Mouse (Mus musculus) midbrain, embryonic 10.5 days (tissue): Measurements from ENCODE around the gene Serf1. TPM values are rescaled to one million over a fixed set of nuclear protein-coding genes. Genes with fewer than 3 reads are reported as not detected.
A peak's percentile ranks its signal among the peaks of the same experiment; 100 is the strongest.

Experiments
- DNase-seq: peaks from one replicate; pipeline ENCODE4 v3.0.0-alpha.2; 2017; ENCODE audit warnings: low spot score
- H3K27ac ChIP-seq: fragments of 300-500 bp; sonication (generic); replicated peaks from 2 replicates; pipeline ENCODE4 v1.5.1; 2016; ENCODE audit warnings: mild to moderate bottlenecking
- H3K27me3 ChIP-seq: fragments of 300-500 bp; sonication (generic); 2 replicates; pipeline ENCODE4 v1.6.1; 2016; ENCODE audit warnings: low read depth, mild to moderate bottlenecking; ENCODE audit not compliant: poor library complexity, severe bottlenecking
- H3K36me3 ChIP-seq: fragments of 300-500 bp; sonication (generic); 2 replicates; pipeline ENCODE4 v1.6.1; 2016; ENCODE audit warnings: mild to moderate bottlenecking, moderate library complexity
- H3K4me1 ChIP-seq: fragments of 300-500 bp; sonication (generic); 2 replicates; pipeline ENCODE4 v1.6.1; 2016
- H3K4me3 ChIP-seq: fragments of 300-500 bp; sonication (generic); 2 replicates; pipeline ENCODE4 v1.5.1; 2016; ENCODE audit warnings: mild to moderate bottlenecking, moderate library complexity
- H3K9me3 ChIP-seq: fragments of 300-500 bp; sonication (generic); replicated peaks from 2 replicates; pipeline ENCODE4 v1.6.1; 2016; ENCODE audit warnings: mild to moderate bottlenecking
- WGBS: fragments of 180-500 bp; shearing (Covaris S2); methylation state at CpG from one replicate; pipeline ENCODE4 v1.1.7; 2016; 5-methylcytosine and 5-hydroxymethylcytosine counted together
- polyA plus RNA-seq: library from polyadenylated mRNA; unstranded; fragments of >200 nt; fragmentation: Nextera tagmentation; extraction: Ambion mirVana; gene quantifications from 2 replicates; pipeline ENCODE4 v1.2.1, GENCODE M21; 2016

The Serf1 gene
- polyA plus RNA-seq: 145 and 172 TPM in 2 replicates

DNA sequence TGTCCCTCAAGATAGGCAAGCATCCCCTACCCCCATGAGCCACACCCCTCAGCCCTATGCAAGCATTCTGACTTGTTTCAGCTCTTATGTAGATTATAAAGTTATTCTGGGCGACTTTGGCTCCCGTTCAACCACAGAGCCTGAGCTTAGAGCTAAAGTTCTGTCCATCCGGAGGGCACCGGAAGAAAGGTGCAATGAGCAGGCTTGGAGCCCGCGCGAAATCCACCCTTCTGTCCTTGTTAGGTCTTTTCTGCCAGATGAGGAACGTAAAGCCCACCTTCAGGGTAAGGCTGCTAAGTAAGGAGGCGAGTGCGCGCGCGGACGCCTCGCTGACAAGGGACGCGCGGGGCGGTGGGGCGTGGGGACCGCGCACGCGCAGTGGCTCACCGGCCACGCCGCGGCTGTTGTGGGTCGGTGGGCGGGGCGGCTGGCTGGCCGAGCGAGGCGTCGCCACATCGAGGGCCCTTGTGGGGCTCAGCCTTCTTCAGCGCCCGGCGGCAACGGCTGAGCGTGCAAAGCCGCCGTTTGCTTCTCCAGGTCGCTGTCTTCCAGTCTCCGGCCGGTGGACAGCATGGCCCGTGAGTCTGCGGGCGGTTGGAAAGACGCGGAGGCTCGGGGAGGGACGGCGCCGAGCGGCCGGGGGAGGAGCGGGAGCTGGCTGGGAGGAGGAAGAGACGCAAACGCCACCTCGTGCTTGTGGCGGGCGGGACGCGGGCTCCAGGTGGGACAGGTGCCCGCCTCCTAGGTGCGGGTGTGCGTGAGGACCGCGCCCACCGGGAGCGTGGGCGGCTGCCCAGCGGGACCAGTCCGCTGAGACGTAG lies at the start of gene Serf1:
TSS of gene Serf1 (plus strand) at position 361 of the 821 bp plus-strand sequence.
- H3K4me1 ChIP-seq: peaks cover 26% of the 10 kb centered on the region
- H3K27ac ChIP-seq: peak within 1 kb of the TSS; percentile 85
- peak within 1 kb of the TSS; percentile 69 for H3K4me3 ChIP-seq
- no peaks in the 10 kb centered on the region for H3K9me3 ChIP-seq
- 0 out of 2 replicates have a peak, but pooled peaks cover 2% of the 10 kb centered on the region for H3K36me3 ChIP-seq
- DNase-seq: peak; percentile 85
- no peaks in the 10 kb centered on the region; the same call in 1 of the 2 replicates for H3K27me3 ChIP-seq
- 1% methylated on average over 76 of the region's 76 CpGs for WGBS

GRCm38 (mm10) chr13:100063936-100064335 lies 43.9 kb upstream of the Serf1 start:
- no peaks in the 10 kb centered on the region for H3K4me1 ChIP-seq
- 97% methylated on average over 3 of the region's 3 CpGs for WGBS
- DNase-seq: no peak
- no peaks in the 10 kb centered on the region for H3K9me3 ChIP-seq
- H3K27me3 ChIP-seq: no peaks in the 10 kb centered on the region
- H3K4me3 ChIP-seq: no peak overlapping the region
- no peak overlapping the region for H3K27ac ChIP-seq
- peaks cover 91% of the 10 kb centered on the region for H3K36me3 ChIP-seq

GRCm38 (mm10) chr13:100067821-100068220 lies 40.0 kb upstream of the Serf1 start:
- no peaks in the 10 kb centered on the region for H3K4me1 ChIP-seq
- peaks cover 89% of the 10 kb centered on the region for H3K36me3 ChIP-seq
- 86% methylated on average over 6 of the region's 6 CpGs for WGBS
- no peak for DNase-seq
- H3K9me3 ChIP-seq: no peaks in the 10 kb centered on the region
- no peaks in the 10 kb centered on the region for H3K27me3 ChIP-seq
- no peak overlapping the region for H3K4me3 ChIP-seq
- H3K27ac ChIP-seq: no peak overlapping the region

- DNase-seq: no peak
- 90% methylated on average over 8 of the region's 8 CpGs for WGBS
- Histone ChIP-seq H3K27me3 (no peaks in the 10 kb centered on the region), H3K9me3 (no peaks in the 10 kb centered on the region), H3K4me1 (no peaks in the 10 kb centered on the region), H3K36me3 (peaks cover 90% of the 10 kb centered on the region), H3K4me3 (no peak overlapping the region), H3K27ac (no peak overlapping the region)
These were observed 36.3 kb upstream of the Serf1 start for GRCm38 (mm10) chr13:100071473-100071872.

GRCm38 (mm10) chr13:100098808-100099207 lies 9.0 kb upstream of the Serf1 start:
- Histone ChIP-seq H3K36me3 (peaks cover 53% of the 10 kb centered on the region), H3K9me3 (no peaks in the 10 kb centered on the region), H3K4me1 (peaks cover 17% of the 10 kb centered on the region), H3K27ac (no peak overlapping the region), H3K4me3 (no peak overlapping the region), H3K27me3 (no peaks in the 10 kb centered on the region)
- no peak for DNase-seq
- 95% methylated on average over 6 of the region's 6 CpGs for WGBS

DNA sequence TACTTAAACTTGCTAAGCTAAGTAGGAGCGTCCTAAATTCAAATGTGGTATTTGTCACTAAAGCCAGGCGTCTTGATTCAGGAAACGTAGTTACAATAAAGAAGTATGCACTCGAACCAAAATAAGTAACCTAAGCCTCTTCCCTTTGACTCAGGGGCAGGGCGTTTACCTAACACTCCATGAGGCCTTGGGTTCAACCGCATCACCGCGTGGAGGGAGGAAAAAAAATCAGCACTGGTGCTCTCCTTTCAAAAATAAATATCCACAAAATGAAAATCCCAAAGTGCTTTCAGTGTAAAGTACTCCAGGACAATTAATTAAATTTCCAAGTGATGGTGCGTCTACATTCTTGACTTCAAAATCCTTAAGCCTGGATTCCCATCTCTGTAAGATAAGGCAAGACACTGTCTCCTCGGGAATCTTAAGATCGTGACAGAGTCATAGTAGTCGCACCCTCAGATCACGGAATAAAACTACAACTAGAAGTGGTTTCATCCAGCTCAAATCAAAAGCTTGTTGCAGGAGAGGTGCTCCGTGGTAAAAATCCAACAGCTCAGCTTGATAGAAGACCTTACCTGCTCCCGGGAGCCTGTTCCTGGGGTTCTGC lies 4.7 kb upstream of the Serf1 start:
- Histone ChIP-seq H3K9me3 (no peaks in the 10 kb centered on the region), H3K4me3 (peak overlapping the region; percentile 99), H3K27me3 (no peaks in the 10 kb centered on the region), H3K36me3 (peaks cover 9% of the 10 kb centered on the region), H3K27ac (peak overlapping the region; percentile 92), H3K4me1 (peaks cover 30% of the 10 kb centered on the region)
- 10% methylated on average over 15 of the region's 15 CpGs for WGBS
- DNase-seq: no peak

DNA sequence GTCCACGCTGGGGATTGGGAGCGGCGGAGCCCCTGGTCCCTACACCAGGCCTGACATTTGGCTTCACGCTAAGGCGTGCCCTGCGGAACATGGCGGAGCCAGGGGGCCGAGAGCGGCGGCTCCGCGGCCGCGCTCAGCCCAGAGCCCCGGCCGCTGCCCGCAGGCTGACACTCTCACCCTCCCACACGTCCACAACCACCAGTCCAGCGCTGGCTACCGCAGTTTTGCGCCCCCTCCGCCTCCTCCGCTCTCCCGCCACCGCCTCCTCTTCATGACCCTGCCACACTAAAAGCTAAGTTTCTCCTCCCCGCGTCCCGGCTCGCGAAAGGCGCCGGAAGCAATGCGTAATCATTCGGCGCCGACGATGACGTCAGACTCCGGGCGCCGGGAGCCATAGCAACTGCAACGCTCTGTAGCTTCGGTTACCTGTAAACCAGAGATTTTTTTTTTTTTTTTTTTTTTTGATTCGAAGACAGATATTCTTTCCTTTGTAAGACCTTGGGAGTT lies 4.0 kb upstream of the Serf1 start, which contains the start of gene Bdp1:
TSS of gene Bdp1 (minus strand) at position 323 of the 507 bp plus-strand sequence.
- Histone ChIP-seq H3K9me3 (no peaks in the 10 kb centered on the region), H3K4me1 (peaks cover 37% of the 10 kb centered on the region), H3K27ac (peak within 1 kb of the TSS; percentile 92), H3K36me3 (peaks cover 3% of the 10 kb centered on the region), H3K27me3 (no peaks in the 10 kb centered on the region; the same call in 1 of the 2 replicates), H3K4me3 (peak within 1 kb of the TSS; percentile 99)
- peak; percentile 92 for DNase-seq
- WGBS: under 1% methylated on average over 44 of the region's 44 CpGs

DNA sequence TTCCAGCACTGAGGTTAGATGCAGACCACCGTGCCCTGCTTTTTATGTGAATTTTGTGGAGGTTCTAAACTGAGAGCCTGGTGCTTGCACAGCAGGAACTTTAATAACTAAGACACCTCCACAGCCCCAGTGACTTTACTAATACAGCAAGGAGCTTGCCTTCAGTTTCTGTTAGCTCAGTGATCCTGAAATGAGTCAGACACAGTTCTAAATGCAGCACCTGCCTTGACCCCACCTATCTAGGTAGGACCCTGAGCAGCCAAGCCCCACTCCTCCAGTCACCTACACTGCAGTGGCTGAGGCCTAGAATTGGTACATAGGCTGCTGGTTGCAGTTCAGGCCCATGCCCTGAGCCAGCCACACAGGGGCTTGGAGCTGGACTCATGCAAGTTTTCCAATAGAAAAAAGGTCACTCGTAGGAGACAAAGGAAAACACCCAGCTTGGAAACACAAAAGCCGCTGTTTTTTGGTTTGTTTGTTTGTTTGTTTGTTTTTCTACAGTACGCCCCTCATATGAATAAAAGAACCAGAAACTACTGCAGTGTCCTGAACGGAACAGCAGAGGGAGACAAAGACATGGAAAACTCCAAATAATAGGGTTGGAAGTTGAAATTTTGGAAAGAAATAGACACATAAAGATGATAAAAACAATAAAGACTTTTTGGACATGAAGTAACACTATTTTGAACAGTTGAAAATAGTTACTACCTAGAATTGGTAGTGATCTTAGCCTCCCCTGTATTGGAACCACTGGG lies 4.6 kb downstream of the Serf1 start:
- Histone ChIP-seq H3K4me1 (peaks cover 17% of the 10 kb centered on the region), H3K36me3 (peaks cover 28% of the 10 kb centered on the region), H3K4me3 (no peak overlapping the region), H3K27me3 (no peaks in the 10 kb centered on the region; the same call in 1 of the 2 replicates), H3K9me3 (no peaks in the 10 kb centered on the region), H3K27ac (no peak overlapping the region)
- no peak for DNase-seq
- WGBS: 53% methylated on average over 5 of the region's 5 CpGs

- Histone ChIP-seq H3K27ac (peak overlapping the region; percentile 86; the same call in 1 of the 2 replicates), H3K27me3 (no peaks in the 10 kb centered on the region), H3K9me3 (no peaks in the 10 kb centered on the region), H3K4me3 (peak overlapping the region; percentile 98), H3K36me3 (peaks cover 24% of the 10 kb centered on the region), H3K4me1 (peaks cover 15% of the 10 kb centered on the region)
- no peak for DNase-seq
- 89% methylated on average over 3 of the region's 3 CpGs for WGBS
These were observed 16.2 kb downstream of the Serf1 start for GRCm38 (mm10) chr13:100123970-100124369.

DNA sequence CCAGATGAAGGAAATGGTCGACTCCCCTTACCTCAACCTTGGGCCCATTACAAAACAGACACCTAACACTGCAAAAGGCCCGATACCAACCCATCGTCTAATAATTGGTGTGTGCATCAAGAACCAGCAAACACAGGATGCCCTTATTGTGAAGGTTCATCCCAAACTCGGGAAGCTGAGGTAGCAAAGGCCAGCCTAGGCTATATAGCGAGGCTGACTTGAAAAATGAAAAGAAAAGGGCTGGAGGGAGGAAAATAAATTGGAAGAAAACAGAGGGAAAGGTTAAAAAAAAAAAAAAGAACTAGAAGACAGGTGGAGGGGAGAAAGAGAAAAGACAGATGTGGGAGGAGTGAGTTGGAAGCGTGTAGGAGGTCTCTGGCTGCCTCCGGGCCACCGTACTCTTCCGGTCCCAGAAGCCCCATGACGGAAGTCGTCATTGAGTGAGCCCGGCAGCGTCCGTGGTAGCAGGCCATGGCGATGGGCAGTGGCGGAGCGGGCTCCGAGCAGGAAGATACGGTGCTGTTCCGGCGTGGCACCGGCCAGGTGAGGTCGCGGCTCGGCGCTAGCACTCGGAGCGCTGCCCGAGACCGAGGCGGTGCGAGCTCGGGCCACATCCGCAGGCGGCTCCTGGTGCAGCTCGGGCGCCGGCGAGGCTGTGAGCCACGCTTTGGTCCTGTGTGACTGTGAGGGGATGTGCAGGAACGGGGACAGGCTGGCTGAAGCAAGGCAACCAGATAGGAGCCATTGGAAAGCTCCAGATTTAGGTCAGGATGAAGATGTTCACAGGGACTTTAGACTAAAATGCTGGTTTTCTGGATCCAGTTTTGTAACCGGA lies 16.8 kb downstream of the Serf1 start, which contains the start of gene Smn1:
TSS of gene Smn1 (plus strand) at position 430 of the 835 bp plus-strand sequence.
- Histone ChIP-seq H3K27ac (peak within 1 kb of the TSS; percentile 86), H3K4me3 (peak within 1 kb of the TSS; percentile 98), H3K9me3 (no peaks in the 10 kb centered on the region), H3K36me3 (peaks cover 31% of the 10 kb centered on the region), H3K27me3 (no peaks in the 10 kb centered on the region), H3K4me1 (peaks cover 15% of the 10 kb centered on the region)
- peak; percentile 91 for DNase-seq
- WGBS: 4% methylated on average over 42 of the region's 42 CpGs

DNA sequence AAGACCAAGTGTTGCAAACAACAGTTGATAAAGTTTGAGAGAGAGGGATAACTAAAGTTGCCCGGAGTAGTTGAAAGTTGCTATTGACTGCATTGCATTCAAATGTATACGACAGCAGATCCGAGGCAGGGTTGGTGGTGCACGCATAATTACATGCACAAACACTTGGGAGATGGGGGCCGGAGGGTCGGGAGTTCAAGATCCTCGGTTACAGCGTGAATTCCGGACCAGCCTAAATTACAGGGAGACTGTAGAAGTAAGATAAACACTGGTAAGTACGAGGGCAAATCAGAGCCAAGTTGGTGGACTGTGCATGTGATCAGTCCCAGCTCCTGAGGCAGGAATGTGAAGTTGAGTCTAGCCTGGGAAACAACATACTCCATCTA lies 17.4 kb downstream of the Serf1 start:
- peak overlapping the region; percentile 86 for H3K27ac ChIP-seq
- 3% methylated on average over 10 of the region's 10 CpGs for WGBS

More for the DNA sequence above, 17.4 kb downstream of the Serf1 start:
- no peak for DNase-seq
- H3K36me3 ChIP-seq: peaks cover 37% of the 10 kb centered on the region
- no peaks in the 10 kb centered on the region for H3K9me3 ChIP-seq
- peak overlapping the region; percentile 98 for H3K4me3 ChIP-seq
- no peaks in the 10 kb centered on the region for H3K27me3 ChIP-seq
- H3K4me1 ChIP-seq: peaks cover 15% of the 10 kb centered on the region
